Mouse (Mus musculus): ENCODE measurements at regions not wholly inside any gene's neighbourhood (a gene's known extent, or its start where the extent isn't known, plus 50 kb on each side); places are given as distances from the start of the nearest gene placed in this dataset.

DNA sequence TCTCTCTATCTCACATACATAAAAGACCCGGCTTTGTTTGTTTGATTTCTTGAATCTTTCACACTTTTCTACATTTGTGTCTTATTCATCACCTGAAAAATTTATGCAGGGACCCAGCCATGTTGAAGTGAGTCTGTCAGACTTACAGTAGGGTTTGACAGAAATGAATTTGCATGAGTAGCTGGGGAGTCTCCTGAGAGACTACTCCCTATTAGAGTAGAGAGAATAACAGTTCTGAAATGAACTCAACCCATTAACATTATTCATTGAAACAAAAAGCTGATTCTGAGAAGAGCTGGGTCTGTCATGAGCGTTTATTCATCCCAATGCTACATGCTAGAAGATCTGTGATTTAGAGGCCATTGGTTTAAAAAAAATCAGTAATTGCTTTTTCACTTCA lies 82.0 kb upstream of the Snx19 start:
- H3K27ac ChIP-seq (replicated peaks; ENCODE audit: low read depth, low read length): no peak overlapping the region

DNA sequence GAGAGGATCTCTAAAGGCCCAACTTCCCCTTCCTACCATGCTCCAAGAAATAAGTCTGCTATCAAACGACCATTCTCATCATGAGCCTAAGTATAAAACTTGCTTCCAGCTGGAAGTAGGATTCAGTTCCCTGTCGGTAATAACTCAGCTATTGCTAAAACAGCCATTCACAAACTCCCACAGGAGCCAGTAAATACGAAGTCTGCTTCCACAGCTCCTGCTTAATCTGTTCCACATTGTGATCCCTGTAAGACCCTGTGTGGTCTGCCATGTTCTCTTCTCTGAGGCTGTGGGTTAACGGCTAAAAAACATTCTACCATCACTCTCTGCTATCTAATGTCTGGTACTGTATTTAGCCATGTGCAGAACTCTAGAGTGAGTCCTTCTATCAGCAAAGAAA lies 72.9 kb upstream of the Snx19 start:
- Histone ChIP-seq H3K4me1 (ENCODE audit: control insufficient read depth, insufficient read depth, low read length) (no peaks in the 10 kb centered on the region), H3K4me3 (ENCODE audit: low read depth, low read length) (no peak overlapping the region), H3K36me3 (ENCODE audit: control insufficient read depth, insufficient read depth, low read length) (no peaks in the 10 kb centered on the region), H3K4me2 (ENCODE audit: low read depth, severe bottlenecking) (no peak overlapping the region), H3K27ac (replicated peaks; ENCODE audit: low read depth, low read length) (no peak overlapping the region), H3K9me3 (ENCODE audit: control insufficient read depth, low read length) (no peaks in the 10 kb centered on the region), H3K27me3 (ENCODE audit: control insufficient read depth, insufficient read depth, low read length) (no peaks in the 10 kb centered on the region), H3K9ac (ENCODE audit: low read length) (no peak overlapping the region)
- 33% methylated on average over 4 of the region's 4 CpGs for WGBS
- ATAC-seq (ENCODE audit: insufficient number of reproducible peaks, low FRiP score, low TSS enrichment, low read depth) (no peak), DNase-seq (ENCODE audit: low spot score) (no peak)

More for the DNA sequence above, 82.0 kb upstream of the Snx19 start:
- no peak overlapping the region for H3K4me3 ChIP-seq (ENCODE audit: low read depth, low read length)
- no peaks in the 10 kb centered on the region for H3K9me3 ChIP-seq (ENCODE audit: control insufficient read depth, low read length)
- DNase-seq (ENCODE audit: low spot score): no peak
- ATAC-seq (ENCODE audit: insufficient number of reproducible peaks, low FRiP score, low TSS enrichment, low read depth): no peak
- no peak overlapping the region for H3K9ac ChIP-seq (ENCODE audit: low read length)
- H3K4me2 ChIP-seq (ENCODE audit: low read depth, severe bottlenecking): no peak overlapping the region
- no peaks in the 10 kb centered on the region for H3K36me3 ChIP-seq (ENCODE audit: control insufficient read depth, insufficient read depth, low read length)
- no peaks in the 10 kb centered on the region for H3K27me3 ChIP-seq (ENCODE audit: control insufficient read depth, insufficient read depth, low read length)
- 88% methylated on average over 2 of the region's 2 CpGs for WGBS
- no peaks in the 10 kb centered on the region for H3K4me1 ChIP-seq (ENCODE audit: control insufficient read depth, insufficient read depth, low read length)

DNA sequence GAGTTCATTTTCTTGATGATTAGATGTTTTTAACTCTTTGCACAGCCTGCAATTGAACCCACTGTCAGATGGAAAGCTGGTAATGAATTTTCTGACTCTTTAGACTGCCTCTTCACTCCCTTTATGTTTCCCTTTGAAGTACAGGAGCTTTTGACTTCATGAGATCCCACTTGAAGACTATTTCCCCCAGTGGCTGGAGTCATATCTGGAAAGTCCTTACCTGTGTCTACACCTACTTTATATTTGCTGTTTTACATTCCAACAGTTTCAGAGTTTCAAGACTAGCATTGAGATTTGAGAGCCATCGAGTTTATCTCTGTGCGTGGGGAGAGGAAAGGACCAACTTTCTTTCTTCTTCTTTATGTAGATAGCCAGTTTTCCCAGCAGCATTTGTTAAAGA lies 71.3 kb upstream of the Snx19 start:
- Histone ChIP-seq H3K27me3 (ENCODE audit: control insufficient read depth, insufficient read depth, low read length) (no peaks in the 10 kb centered on the region), H3K4me3 (ENCODE audit: low read depth, low read length) (no peak overlapping the region), H3K36me3 (ENCODE audit: control insufficient read depth, insufficient read depth, low read length) (no peaks in the 10 kb centered on the region), H3K9ac (ENCODE audit: low read length) (no peak overlapping the region), H3K9me3 (ENCODE audit: control insufficient read depth, low read length) (no peaks in the 10 kb centered on the region), H3K27ac (replicated peaks; ENCODE audit: low read depth, low read length) (no peak overlapping the region), H3K4me1 (ENCODE audit: control insufficient read depth, insufficient read depth, low read length) (no peaks in the 10 kb centered on the region), H3K4me2 (ENCODE audit: low read depth, severe bottlenecking) (no peak overlapping the region)
- DNase-seq (ENCODE audit: low spot score) (no peak), ATAC-seq (ENCODE audit: insufficient number of reproducible peaks, low FRiP score, low TSS enrichment, low read depth) (no peak)
- WGBS: 97% methylated on average over 2 of the region's 2 CpGs

DNA sequence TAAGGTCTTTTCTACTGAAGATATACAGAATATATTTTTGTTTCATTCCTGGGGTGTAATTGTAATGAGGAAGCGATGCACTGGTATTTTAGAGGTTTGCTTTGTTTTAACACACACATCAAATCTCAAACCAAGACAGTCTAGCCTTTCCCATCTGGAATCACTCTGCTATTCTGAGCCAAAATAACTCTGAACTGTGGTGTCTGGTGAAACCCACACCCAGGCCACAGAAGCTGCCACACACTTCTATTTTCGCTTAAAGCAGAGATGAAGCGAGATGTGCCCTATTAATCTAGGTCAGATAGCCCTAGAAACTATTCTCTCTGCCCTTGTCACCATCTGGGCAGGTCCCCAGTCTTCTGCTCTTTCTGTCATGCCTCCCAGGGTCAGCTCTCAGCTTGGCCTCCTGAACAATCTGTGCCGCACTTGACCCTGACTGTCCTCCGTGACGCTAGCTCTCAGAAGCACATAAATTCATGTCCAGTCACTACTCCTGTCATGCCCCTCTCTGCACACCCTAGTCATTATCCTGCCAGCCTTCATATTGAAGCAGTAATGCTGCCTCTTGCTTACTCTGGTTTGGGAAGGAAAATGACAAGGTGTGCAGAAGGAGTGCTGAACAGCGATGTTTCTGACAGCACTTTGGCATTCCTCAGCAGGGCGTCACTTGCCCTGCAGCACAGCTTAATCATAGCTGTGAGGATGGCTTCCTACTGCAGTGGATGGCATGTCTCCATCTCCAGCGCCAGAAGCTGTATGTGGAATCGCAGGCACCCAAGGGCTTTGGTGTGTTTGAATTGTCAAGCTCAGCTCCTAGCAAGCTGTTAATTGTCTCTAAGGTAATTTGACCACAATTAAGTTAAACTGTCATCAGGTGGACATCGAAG lies 57.1 kb upstream of the Snx19 start:
- Histone ChIP-seq H3K4me1 (ENCODE audit: control insufficient read depth, insufficient read depth, low read length) (no peaks in the 10 kb centered on the region), H3K4me3 (ENCODE audit: low read depth, low read length) (no peak overlapping the region), H3K27me3 (ENCODE audit: control insufficient read depth, insufficient read depth, low read length) (no peaks in the 10 kb centered on the region), H3K4me2 (ENCODE audit: low read depth, severe bottlenecking) (no peak overlapping the region), H3K9ac (ENCODE audit: low read length) (no peak overlapping the region), H3K27ac (replicated peaks; ENCODE audit: low read depth, low read length) (no peak overlapping the region), H3K9me3 (ENCODE audit: control insufficient read depth, low read length) (no peaks in the 10 kb centered on the region), H3K36me3 (ENCODE audit: control insufficient read depth, insufficient read depth, low read length) (no peaks in the 10 kb centered on the region)
- WGBS: 66% methylated on average over 11 of the region's 11 CpGs
- no peak for ATAC-seq (ENCODE audit: insufficient number of reproducible peaks, low FRiP score, low TSS enrichment, low read depth)
- peak; percentile 22 for DNase-seq (ENCODE audit: low spot score)

DNA sequence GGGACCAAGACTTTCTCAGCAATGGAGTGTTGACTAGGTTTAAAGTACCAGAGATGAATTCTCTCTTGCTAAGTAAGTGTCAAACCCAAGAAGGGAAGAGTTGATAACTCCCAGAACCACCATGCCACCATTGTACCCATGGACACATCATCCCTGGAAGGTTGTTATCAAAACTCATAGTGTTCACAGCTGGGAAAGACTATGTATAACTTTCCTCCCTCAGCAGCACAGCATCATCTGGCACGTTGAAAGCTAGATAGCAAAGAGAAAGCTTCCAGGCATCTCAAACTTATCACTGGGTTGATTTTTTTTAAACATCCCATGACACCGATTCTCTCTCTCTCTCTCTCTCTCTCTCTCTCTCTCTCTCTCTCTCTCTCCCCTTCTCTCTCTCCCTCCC lies 56.1 kb upstream of the Snx19 start:
- Histone ChIP-seq H3K36me3 (ENCODE audit: control insufficient read depth, insufficient read depth, low read length) (no peaks in the 10 kb centered on the region), H3K9ac (ENCODE audit: low read length) (no peak overlapping the region), H3K9me3 (ENCODE audit: control insufficient read depth, low read length) (no peaks in the 10 kb centered on the region), H3K27ac (replicated peaks; ENCODE audit: low read depth, low read length) (no peak overlapping the region), H3K4me2 (ENCODE audit: low read depth, severe bottlenecking) (no peak overlapping the region), H3K4me3 (ENCODE audit: low read depth, low read length) (no peak overlapping the region), H3K4me1 (ENCODE audit: control insufficient read depth, insufficient read depth, low read length) (no peaks in the 10 kb centered on the region), H3K27me3 (ENCODE audit: control insufficient read depth, insufficient read depth, low read length) (no peaks in the 10 kb centered on the region)
- 74% methylated on average over 2 of the region's 2 CpGs for WGBS
- ATAC-seq (ENCODE audit: insufficient number of reproducible peaks, low FRiP score, low TSS enrichment, low read depth) (no peak), DNase-seq (ENCODE audit: low spot score) (no peak)

DNA sequence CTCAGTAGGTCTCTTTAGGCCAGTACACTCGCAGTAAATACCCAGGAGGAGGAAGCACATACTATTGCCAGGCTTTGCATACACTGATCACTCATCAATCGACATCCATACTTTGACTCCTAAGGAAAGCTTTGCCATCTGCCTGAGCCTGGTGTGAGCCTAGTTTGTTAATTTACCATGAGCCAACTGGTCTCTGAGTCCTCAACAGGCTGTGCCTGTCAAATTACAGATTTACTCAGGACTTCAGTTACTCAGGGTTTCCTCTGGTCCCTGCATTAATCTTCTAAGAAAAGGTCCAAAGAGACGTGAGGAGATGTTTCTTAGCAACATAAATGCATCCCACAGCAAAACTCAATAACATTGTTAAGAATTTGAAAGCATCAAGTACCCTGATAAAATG lies 50.0 kb upstream of the Snx19 start:
- Histone ChIP-seq H3K27me3 (ENCODE audit: control insufficient read depth, insufficient read depth, low read length) (no peaks in the 10 kb centered on the region), H3K4me1 (ENCODE audit: control insufficient read depth, insufficient read depth, low read length) (no peaks in the 10 kb centered on the region), H3K27ac (replicated peaks; ENCODE audit: low read depth, low read length) (no peak overlapping the region), H3K9ac (ENCODE audit: low read length) (no peak overlapping the region), H3K4me3 (ENCODE audit: low read depth, low read length) (no peak overlapping the region), H3K36me3 (ENCODE audit: control insufficient read depth, insufficient read depth, low read length) (no peaks in the 10 kb centered on the region), H3K4me2 (ENCODE audit: low read depth, severe bottlenecking) (no peak overlapping the region), H3K9me3 (ENCODE audit: control insufficient read depth, low read length) (no peaks in the 10 kb centered on the region)
- no peak for ATAC-seq (ENCODE audit: insufficient number of reproducible peaks, low FRiP score, low TSS enrichment, low read depth)
- no peak for DNase-seq (ENCODE audit: low spot score)
- WGBS: 67% methylated on average over 3 of the region's 3 CpGs

Measured in limb, embryonic 11.5 days (tissue).